Mouse (Mus musculus): ENCODE measurements at regions not wholly inside any gene's neighbourhood (a gene's known extent, or its start where the extent isn't known, plus 50 kb on each side); places are given as distances from the start of the nearest gene placed in this dataset.

- TF ChIP-seq MAX (IDR thresholded peaks at IDR 0.05; ENCODE audit: low read length) (no peak), CTCF (IDR thresholded peaks at IDR 0.05 in 2 of 3, conservative IDR thresholded peaks at IDR 0.05 in 1 of 3; ENCODE audit: control insufficient read depth in 1 of 3, insufficient read depth in 1 of 3, low read depth in 2 of 3, low read length in 3 of 3, poor library complexity in 1 of 3, severe bottlenecking in 1 of 3) (no peak), ZNF384 (IDR thresholded peaks at IDR 0.05; ENCODE audit: low read depth, low read length) (no peak), NRF1 (IDR thresholded peaks at IDR 0.05; ENCODE audit: insufficient read depth, low read depth, low read length, poor library complexity, severe bottlenecking) (no peak), ZC3H11A (IDR thresholded peaks at IDR 0.05; ENCODE audit: low read depth, low read length) (no peak), CHD2 (IDR thresholded peaks at IDR 0.05; ENCODE audit: low read length) (no peak), E2F4 (IDR thresholded peaks at IDR 0.05; ENCODE audit: borderline replicate concordance, low read depth, low read length) (no peak), EP300 (IDR thresholded peaks at IDR 0.05; ENCODE audit: low read depth in 1 of 2, low read length in 2 of 2) (no peak), POLR2A (IDR thresholded peaks at IDR 0.05; ENCODE audit: control insufficient read depth in 1 of 2, insufficient read depth in 1 of 2, low read depth in 1 of 2, low read length in 2 of 2, poor library complexity in 1 of 2) (no peak), TCF12 (IDR thresholded peaks at IDR 0.05; ENCODE audit: low read depth, low read length) (no peak), MEF2A (IDR thresholded peaks at IDR 0.05; ENCODE audit: extremely low read depth, insufficient replicate concordance, low read depth, low read length, poor library complexity, severe bottlenecking) (no peak), TAL1 (IDR thresholded peaks at IDR 0.05; ENCODE audit: low read length) (no peak)
These were observed 54.5 kb upstream of the Slc38a2 start for GRCm38 (mm10) chr15:96754079-96754478.

All from MEL (cell line).